Mouse (Mus musculus) WW6 (cell line): ENCODE results near the gene Xkrx.
"Not testable (repeated sequence)": the region's sequence is repeated elsewhere in the genome, so short reads cannot be mapped to it uniquely, and the experiment has no call there.

Experiments used
- DNase-seq: peaks from one replicate; pipeline ENCODE4 v3.0.0-alpha.2; 2013; ENCODE audit warnings: low read depth, low spot score

Gene Xkrx

GRCm38 (mm10) chrX:134162043-134162720, at the start of gene Xkrx:
Gene Xkrx, minus strand, starts transcription at chrX:134162076.
- DNase-seq: peak; percentile 1

- DNase-seq: no peak
Observed at GRCm38 (mm10) chrX:134211151-134211642, 49.3 kb upstream of the Xkrx start.

- DNase-seq: no peak
Observed at GRCm38 (mm10) chrX:134208491-134208890, 46.6 kb upstream of the Xkrx start.

- not testable (repeated sequence) for DNase-seq
Observed at GRCm38 (mm10) chrX:134187201-134187600, 25.3 kb upstream of the Xkrx start, which contains the start of gene Arl13a. Gene Arl13a, plus strand, starts transcription at chrX:134187501.

GRCm38 (mm10) chrX:134174699-134175098, 12.8 kb upstream of the Xkrx start:
- no peak for DNase-seq

GRCm38 (mm10) chrX:134170584-134170983, 8.7 kb upstream of the Xkrx start:
- DNase-seq: no peak

- no peak for DNase-seq
Observed at GRCm38 (mm10) chrX:134163484-134163883, 1.6 kb upstream of the Xkrx start.

- DNase-seq: no peak
Observed at GRCm38 (mm10) chrX:134162826-134163225, 950 bp upstream of the Xkrx start.

- no peak for DNase-seq
Observed at GRCm38 (mm10) chrX:134160442-134160841, 1.4 kb downstream of the Xkrx start.

- no peak for DNase-seq
Observed at GRCm38 (mm10) chrX:134158151-134158550, 3.7 kb downstream of the Xkrx start.

GRCm38 (mm10) chrX:134141986-134142385, 19.9 kb downstream of the Xkrx start:
- no peak for DNase-seq

GRCm38 (mm10) chrX:134141551-134141950, 20.3 kb downstream of the Xkrx start:
- DNase-seq: no peak

- DNase-seq: no peak
Observed at GRCm38 (mm10) chrX:134140024-134140423, 21.9 kb downstream of the Xkrx start.

- no peak for DNase-seq
Observed at GRCm38 (mm10) chrX:134133821-134134220, 28.1 kb downstream of the Xkrx start.

- DNase-seq: no peak
Observed at GRCm38 (mm10) chrX:134132295-134132694, 29.6 kb downstream of the Xkrx start.

- no peak for DNase-seq
Observed at GRCm38 (mm10) chrX:134128549-134128948, 33.3 kb downstream of the Xkrx start.

- no peak for DNase-seq
Observed at GRCm38 (mm10) chrX:134116417-134116816, 45.5 kb downstream of the Xkrx start.

GRCm38 (mm10) chrX:134111767-134112166, 50.1 kb downstream of the Xkrx start:
- DNase-seq: no peak

GRCm38 (mm10) chrX:134102641-134103040, 59.2 kb downstream of the Xkrx start:
- no peak for DNase-seq
